Mouse (Mus musculus) heart, embryonic 11.5 days (tissue): ENCODE results near the gene Xbp1. TPM values are rescaled to one million over a fixed set of nuclear protein-coding genes. Genes with fewer than 3 reads are reported as not detected.

Experiments used
- ATAC-seq: fragments of 200-750 bp; cut with Nextera tagmentation; replicated peaks from 2 replicates; pipeline ENCODE4 v1.8.0; 2017; ENCODE audit warnings: moderate library complexity; ENCODE audit not compliant: insufficient number of reproducible peaks, low FRiP score, low TSS enrichment
- H3K27ac ChIP-seq: fragments of 300-500 bp; sonication (generic); 2 replicates; pipeline ENCODE4 v1.5.1; 2014; ENCODE audit warnings: mild to moderate bottlenecking, low read depth, low read length
- H3K27me3 ChIP-seq: fragments of 300-500 bp; sonication (generic); 2 replicates; pipeline ENCODE4 v1.6.1; 2014; ENCODE audit warnings: mild to moderate bottlenecking, low read length, mixed read lengths; ENCODE audit not compliant: control insufficient read depth, insufficient read depth
- H3K36me3 ChIP-seq: fragments of 300-500 bp; sonication (generic); 2 replicates; pipeline ENCODE4 v1.6.1; 2014; ENCODE audit warnings: mild to moderate bottlenecking, low read length, moderate library complexity, mixed read lengths; ENCODE audit not compliant: control insufficient read depth, insufficient read depth
- H3K4me1 ChIP-seq: fragments of 300-500 bp; sonication (generic); 2 replicates; pipeline ENCODE4 v1.6.1; 2014; ENCODE audit warnings: low read length; ENCODE audit not compliant: control insufficient read depth, insufficient read depth
- H3K4me2 ChIP-seq: fragments of 300-500 bp; sonication (generic); 2 replicates; pipeline ENCODE4 v1.6.1; 2014; ENCODE audit warnings: mild to moderate bottlenecking, moderate library complexity
- H3K4me3 ChIP-seq: fragments of 300-500 bp; sonication (generic); 2 replicates; pipeline ENCODE4 v1.5.1; 2014; ENCODE audit warnings: low read depth, low read length
- H3K9ac ChIP-seq: fragments of 300-500 bp; sonication (generic); 2 replicates; pipeline ENCODE4 v1.6.1; 2014; ENCODE audit warnings: mild to moderate bottlenecking, low read depth, low read length, moderate library complexity
- H3K9me3 ChIP-seq: fragments of 300-500 bp; sonication (generic); replicated peaks from 2 replicates; pipeline ENCODE4 v1.6.1; 2016; ENCODE audit warnings: low read length; ENCODE audit not compliant: control insufficient read depth
- WGBS: fragments of 180-500 bp; shearing (Covaris S2); extraction: QIAGEN DNeasy Blood & Tissue Kit; methylation state at CpG from one replicate; pipeline ENCODE4 v1.1.7; 2014; ENCODE audit not compliant: insufficient replicate concordance; 5-methylcytosine and 5-hydroxymethylcytosine counted together
- polyA plus RNA-seq: library from polyadenylated mRNA; unstranded; fragments of >200 nt; fragmentation: Nextera tagmentation; extraction: Ambion mirVana; gene quantifications from 2 replicates; pipeline ENCODE4 v1.2.1, GENCODE M21; 2014

Xbp1 gene
- polyA plus RNA-seq, 1 experiment from 2014 or later: 141 TPM

GRCm38 (mm10) chr11:5519681-5520080 is 778 bp upstream of the Xbp1 start:
- Histone ChIP-seq H3K27ac (peak overlapping the region; percentile 93; the same call in 1 of the 2 replicates), H3K4me2 (peak overlapping the region; percentile 82), H3K9ac (peak overlapping the region; percentile 100; the same call in 1 of the 2 replicates)

DNA sequence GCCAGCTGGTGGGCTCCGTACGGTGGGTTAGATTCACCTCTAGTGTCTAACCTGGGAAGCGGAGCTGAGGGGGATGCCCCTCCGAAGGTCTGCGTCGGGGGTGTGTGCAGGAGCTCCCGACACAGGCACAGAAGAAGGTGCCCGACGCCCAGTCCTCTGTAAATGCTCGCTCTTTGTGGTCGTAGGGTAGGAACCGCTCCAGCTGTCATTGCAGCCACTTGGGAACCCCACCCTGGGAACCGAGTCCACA is 732 bp downstream of the Xbp1 start:
- no peaks in the 10 kb centered on the region for H3K9me3 ChIP-seq
- H3K9ac ChIP-seq: peak overlapping the region; percentile 100
- ATAC-seq: peak; percentile 53
- H3K27ac ChIP-seq: peak overlapping the region; percentile 93
- no peaks in the 10 kb centered on the region for H3K27me3 ChIP-seq
- H3K4me3 ChIP-seq: peak overlapping the region; percentile 99
- peak overlapping the region; percentile 82 for H3K4me2 ChIP-seq
- peaks cover 22% of the 10 kb centered on the region for H3K36me3 ChIP-seq
- peaks cover 15% of the 10 kb centered on the region for H3K4me1 ChIP-seq
- under 1% methylated on average over 13 of the region's 13 CpGs for WGBS

More at GRCm38 (mm10) chr11:5519681-5520080, 778 bp upstream of the Xbp1 start:
- no peak for ATAC-seq
- 80% methylated on average over 3 of the region's 3 CpGs for WGBS
- no peaks in the 10 kb centered on the region for H3K27me3 ChIP-seq
- H3K9me3 ChIP-seq: no peaks in the 10 kb centered on the region
- peaks cover 14% of the 10 kb centered on the region for H3K36me3 ChIP-seq
- peaks cover 15% of the 10 kb centered on the region for H3K4me1 ChIP-seq
- H3K4me3 ChIP-seq: peak overlapping the region; percentile 99; the same call in 1 of the 2 replicates

DNA sequence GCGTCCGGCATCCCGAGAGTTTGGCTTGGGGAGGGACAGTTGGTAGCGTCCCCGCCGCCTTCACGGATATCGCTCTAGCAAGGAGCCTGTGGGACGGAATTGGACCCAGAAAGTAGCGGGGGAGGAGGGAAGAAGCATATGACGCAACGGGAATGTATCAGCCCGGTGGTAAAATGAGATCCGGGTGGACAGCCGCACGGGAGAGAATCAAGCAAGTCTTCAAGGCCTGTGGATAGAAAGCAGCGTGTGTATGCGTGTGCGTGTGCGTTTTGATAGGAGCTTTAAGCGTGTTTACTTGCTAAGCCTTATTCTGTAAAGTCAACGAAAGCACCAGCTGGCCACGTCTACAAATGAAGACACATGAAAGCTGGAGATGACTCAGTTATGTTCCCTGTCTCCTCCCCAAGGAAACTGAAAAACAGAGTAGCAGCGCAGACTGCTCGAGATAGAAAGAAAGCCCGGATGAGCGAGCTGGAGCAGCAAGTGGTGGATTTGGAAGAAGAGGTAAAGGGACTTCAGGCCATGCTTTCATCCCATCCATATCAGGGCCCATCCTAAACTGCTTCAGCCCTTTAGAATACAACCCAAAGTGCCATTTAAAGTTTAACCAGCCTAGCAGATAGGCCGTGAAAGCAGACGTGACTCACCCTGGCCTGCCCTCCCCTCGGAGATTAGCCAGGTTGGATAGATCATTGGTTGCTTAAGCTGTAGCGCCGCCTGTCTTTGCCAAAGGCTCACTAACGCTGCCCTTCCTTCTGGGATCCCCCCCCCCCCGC is 1.2 kb downstream of the Xbp1 start:
- ATAC-seq: 0 out of 2 replicates have a peak, but pooled peaks have one; percentile 22

GRCm38 (mm10) chr11:5522798-5523415 is 2.4 kb downstream of the Xbp1 start:
- no peaks in the 10 kb centered on the region for H3K9me3 ChIP-seq
- H3K4me3 ChIP-seq: peak overlapping the region; percentile 99; the same call in 1 of the 2 replicates
- H3K27ac ChIP-seq: no peak overlapping the region
- peaks cover 22% of the 10 kb centered on the region for H3K36me3 ChIP-seq
- H3K9ac ChIP-seq: 0 out of 2 replicates have a peak overlapping the region, but pooled peaks have one; percentile 34
- no peak for ATAC-seq
- peak overlapping the region; percentile 82 for H3K4me2 ChIP-seq
- H3K27me3 ChIP-seq: no peaks in the 10 kb centered on the region
- 88% methylated on average over 11 of the region's 11 CpGs for WGBS
- H3K4me1 ChIP-seq: peaks cover 15% of the 10 kb centered on the region

More for the DNA sequence above, 1.2 kb downstream of the Xbp1 start:
- under 1% methylated on average over 34 of the region's 34 CpGs for WGBS
- H3K9me3 ChIP-seq: no peaks in the 10 kb centered on the region
- peak overlapping the region; percentile 93 for H3K27ac ChIP-seq
- peaks cover 15% of the 10 kb centered on the region for H3K4me1 ChIP-seq
- H3K4me3 ChIP-seq: peak overlapping the region; percentile 99
- peak overlapping the region; percentile 100 for H3K9ac ChIP-seq
- H3K36me3 ChIP-seq: peaks cover 22% of the 10 kb centered on the region
- H3K27me3 ChIP-seq: no peaks in the 10 kb centered on the region
- H3K4me2 ChIP-seq: peak overlapping the region; percentile 82

GRCm38 (mm10) chr11:5525418-5525817 is 5.0 kb downstream of the Xbp1 start:
- H3K9me3 ChIP-seq: no peaks in the 10 kb centered on the region
- 82% methylated on average over 4 of the region's 4 CpGs for WGBS
- H3K4me1 ChIP-seq: peaks cover 11% of the 10 kb centered on the region
- H3K9ac ChIP-seq: no peak overlapping the region
- ATAC-seq: no peak
- H3K27ac ChIP-seq: no peak overlapping the region
- H3K36me3 ChIP-seq: peaks cover 22% of the 10 kb centered on the region
- H3K27me3 ChIP-seq: no peaks in the 10 kb centered on the region
- no peak overlapping the region for H3K4me3 ChIP-seq
- no peak overlapping the region for H3K4me2 ChIP-seq

- Histone ChIP-seq H3K4me2 (no peak overlapping the region), H3K36me3 (peaks cover 29% of the 10 kb centered on the region), H3K4me3 (no peak overlapping the region), H3K27me3 (no peaks in the 10 kb centered on the region), H3K27ac (0 out of 2 replicates have a peak overlapping the region, but pooled peaks have one; percentile 29), H3K9me3 (no peaks in the 10 kb centered on the region), H3K4me1 (peaks cover 11% of the 10 kb centered on the region), H3K9ac (no peak overlapping the region)
- WGBS: 81% methylated on average over 7 of the region's 7 CpGs
- ATAC-seq: no peak
These were observed 6.3 kb downstream of the Xbp1 start for GRCm38 (mm10) chr11:5526573-5527439.

DNA sequence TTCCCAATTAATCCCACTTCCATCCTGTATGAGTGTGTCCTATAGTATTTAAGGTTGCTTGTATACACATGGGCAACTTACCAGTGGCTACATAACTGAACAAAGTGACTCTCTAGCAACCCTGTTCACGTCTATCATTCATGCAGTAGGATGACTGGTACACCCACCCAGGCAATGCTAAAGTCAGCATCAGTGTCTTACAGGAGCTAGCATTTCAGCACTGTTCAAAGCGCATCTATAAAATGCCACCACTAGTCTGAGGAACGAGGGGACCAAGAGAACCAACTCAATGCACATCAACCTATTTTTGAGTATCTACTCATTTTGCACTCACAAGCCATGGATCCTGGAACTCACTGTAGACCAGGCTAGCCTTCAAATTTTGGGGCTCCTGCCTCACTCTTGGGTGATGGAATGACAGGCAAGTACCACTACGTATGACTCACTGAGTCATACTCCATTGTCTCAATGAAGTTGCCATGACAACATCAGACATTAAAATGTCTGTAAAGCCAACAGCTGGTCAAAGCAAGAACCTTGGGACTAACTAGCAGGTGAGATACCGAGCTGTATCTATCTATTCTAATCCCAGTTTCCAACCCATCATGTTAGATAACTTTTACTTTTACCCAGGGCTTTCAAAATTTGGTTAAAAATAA is 7.5 kb downstream of the Xbp1 start:
- 84% methylated on average over 5 of the region's 5 CpGs for WGBS
- no peak overlapping the region for H3K9ac ChIP-seq
- peaks cover 33% of the 10 kb centered on the region for H3K36me3 ChIP-seq
- ATAC-seq: no peak
- H3K4me1 ChIP-seq: peaks cover 3% of the 10 kb centered on the region
- no peak overlapping the region for H3K4me3 ChIP-seq
- no peak overlapping the region for H3K4me2 ChIP-seq
- no peaks in the 10 kb centered on the region for H3K27me3 ChIP-seq
- H3K27ac ChIP-seq: no peak overlapping the region
- no peaks in the 10 kb centered on the region for H3K9me3 ChIP-seq

- no peak for ATAC-seq
- Histone ChIP-seq H3K27me3 (no peaks in the 10 kb centered on the region), H3K4me3 (no peak overlapping the region), H3K4me2 (no peak overlapping the region), H3K4me1 (no peaks in the 10 kb centered on the region), H3K27ac (no peak overlapping the region), H3K9me3 (no peaks in the 10 kb centered on the region), H3K36me3 (peaks cover 33% of the 10 kb centered on the region), H3K9ac (no peak overlapping the region)
- 71% methylated on average over 5 of the region's 5 CpGs for WGBS
These were observed 8.4 kb downstream of the Xbp1 start for GRCm38 (mm10) chr11:5528841-5529240.
